Mouse (Mus musculus) ES-Bruce4 (cell line): ENCODE data around the gene Ankdd1a.

Experiments used
- CTCF ChIP-seq: IDR thresholded peaks from one replicate; pipeline ENCODE4 v1.8.1; 2011; ENCODE audit warnings: low read depth, low read length
- POLR2A ChIP-seq: IDR thresholded peaks from one replicate; pipeline ENCODE4 v1.8.1; 2011; ENCODE audit warnings: low read length; ENCODE audit not compliant: insufficient read depth

DNA sequence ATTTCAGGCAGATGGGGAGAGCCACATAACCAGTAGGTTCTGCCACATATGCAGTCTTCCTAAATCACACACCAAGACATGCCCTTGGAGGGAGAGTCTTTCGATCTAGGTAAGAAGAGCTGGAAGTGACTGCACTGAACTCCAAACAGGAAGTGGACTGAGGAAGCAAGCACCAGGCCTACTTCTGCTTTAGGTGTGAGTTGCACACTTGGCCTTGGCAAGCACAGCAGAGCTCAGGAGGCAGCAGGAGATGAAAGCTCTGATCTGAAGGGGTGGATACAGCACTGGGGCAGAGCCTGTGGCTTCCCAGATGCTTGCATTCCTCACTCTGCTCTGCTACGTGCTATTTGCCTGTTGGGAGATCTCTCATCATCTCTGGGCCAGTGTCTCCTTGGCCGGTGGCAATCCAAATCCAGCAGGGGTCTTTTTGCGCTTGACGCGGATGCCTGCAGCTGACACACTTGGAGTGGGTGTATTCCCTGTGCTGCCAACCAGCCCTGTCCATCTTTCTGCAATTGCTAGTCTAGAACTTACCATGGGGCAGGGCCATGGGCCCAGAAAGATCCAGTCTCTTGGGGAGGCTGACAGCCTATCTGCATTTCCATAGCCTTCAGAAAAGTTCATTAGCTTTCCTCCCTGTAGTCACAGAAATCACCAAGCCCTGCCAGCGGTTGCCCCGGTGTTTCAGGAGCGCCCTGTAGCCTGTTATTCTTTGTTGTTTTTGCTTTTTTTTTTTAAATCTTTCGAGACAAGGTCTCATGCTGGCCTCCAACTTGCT is 25.8 kb upstream of the Ankdd1a start:
- TF ChIP-seq POLR2A (no peak), CTCF (no peak)
